Mouse (Mus musculus) thymus, adult 2 months (tissue): ENCODE measurements around the gene Otx2.

ENCODE experiments used
- CTCF ChIP-seq: fragments of 200-500 bp; IDR thresholded peaks from 2 replicates; pipeline ENCODE4 v1.5.1; 2012; ENCODE audit warnings: mild to moderate bottlenecking, control low read depth, low read length, moderate library complexity, borderline replicate concordance; ENCODE audit not compliant: control insufficient read depth, poor library complexity, insufficient read depth; ENCODE audit errors: extremely low read depth
- POLR2A ChIP-seq: fragments of 200-500 bp; IDR thresholded peaks from 2 replicates; pipeline ENCODE4 v1.6.1; 2012; ENCODE audit warnings: mild to moderate bottlenecking, low read length, control low read depth, moderate library complexity; ENCODE audit not compliant: control insufficient read depth, poor library complexity, insufficient read depth; ENCODE audit errors: extremely low read depth

GRCm38 (mm10) chr14:48707844-48708383, 34.3 kb upstream of the Otx2 start:
- TF ChIP-seq POLR2A = no peak
- no peak for TF ChIP-seq CTCF
